Mouse (Mus musculus) C3H10T1/2 (cell line): ENCODE data around the gene Spaar. TPM values are rescaled to one million over a fixed set of nuclear protein-coding genes. Genes with fewer than 3 reads are reported as not detected.

Experiments
- polyA plus RNA-seq, 2 experiments: library from polyadenylated mRNA; unstranded; fragments of >200 nt; fragmentation: generic; extraction: Trizol; gene quantifications; one replicate each; pipeline ENCODE4 v1.2.1; 2012; ENCODE audit warnings: missing spikeins in 2 of 2

The Spaar gene
- under 1 TPM; 0.01 to 0.02 TPM for polyA plus RNA-seq

DNA sequence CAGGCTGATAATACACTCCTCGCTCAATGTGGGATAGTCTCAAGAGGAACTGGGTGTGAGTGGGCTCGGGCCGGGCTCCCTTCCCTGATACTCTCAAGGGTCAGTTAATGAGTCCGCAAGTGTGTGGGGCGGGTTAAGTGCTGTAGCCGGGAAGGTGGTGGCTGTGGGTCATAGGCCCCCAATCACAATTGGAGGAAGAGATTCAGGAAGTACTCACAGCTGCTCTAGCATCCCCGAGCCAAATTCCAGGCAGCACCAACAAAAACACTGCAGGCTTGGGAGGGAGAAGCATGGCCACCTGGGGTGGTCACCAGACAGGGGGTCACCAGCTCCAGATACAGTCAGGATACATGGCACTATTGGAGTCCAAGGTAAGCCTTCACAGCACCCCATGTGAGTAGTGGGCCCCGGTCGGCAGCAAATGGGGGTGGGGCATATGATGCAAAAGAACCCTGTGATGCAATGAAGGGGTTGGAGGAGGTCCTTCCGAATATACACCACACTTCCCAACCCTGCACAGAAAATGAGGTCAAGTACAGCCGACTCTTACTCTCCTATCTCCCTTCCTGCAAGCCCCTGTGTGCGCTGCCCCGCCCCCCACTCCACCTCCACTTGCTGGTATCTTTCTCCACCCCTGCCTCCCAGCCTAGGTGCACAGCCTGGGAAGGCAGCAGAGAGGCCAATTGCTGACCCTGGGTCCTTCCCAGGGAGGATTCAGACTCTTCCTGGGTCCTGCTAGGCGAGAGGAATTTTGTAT lies at the start of gene Spaar:
Spaar (plus strand) TSS at position 241 of the 757 bp plus-strand sequence.

DNA sequence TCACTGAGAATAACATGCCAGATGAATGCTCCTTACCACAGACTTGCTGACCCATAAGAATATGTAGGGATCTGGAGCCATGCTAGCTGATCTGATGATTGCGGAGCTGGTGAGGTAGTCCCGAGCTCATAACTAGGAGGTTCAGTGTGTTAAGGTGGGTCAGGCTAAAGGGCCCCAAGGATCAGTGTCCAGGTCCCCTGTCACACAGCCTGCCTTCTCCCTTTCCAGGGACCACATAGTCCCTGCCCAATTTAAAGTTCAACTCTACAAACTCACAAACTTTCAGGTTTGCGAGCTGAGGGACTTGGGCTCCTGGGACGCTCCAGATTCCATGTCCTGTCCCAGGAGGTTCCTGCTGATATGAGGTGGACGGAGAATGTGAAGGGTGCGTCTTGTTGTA lies 29.1 kb upstream of the Spaar start, which contains the start of gene Olfr70:
Olfr70 (minus strand) TSS at position 101 of the 400 bp plus-strand sequence.

DNA sequence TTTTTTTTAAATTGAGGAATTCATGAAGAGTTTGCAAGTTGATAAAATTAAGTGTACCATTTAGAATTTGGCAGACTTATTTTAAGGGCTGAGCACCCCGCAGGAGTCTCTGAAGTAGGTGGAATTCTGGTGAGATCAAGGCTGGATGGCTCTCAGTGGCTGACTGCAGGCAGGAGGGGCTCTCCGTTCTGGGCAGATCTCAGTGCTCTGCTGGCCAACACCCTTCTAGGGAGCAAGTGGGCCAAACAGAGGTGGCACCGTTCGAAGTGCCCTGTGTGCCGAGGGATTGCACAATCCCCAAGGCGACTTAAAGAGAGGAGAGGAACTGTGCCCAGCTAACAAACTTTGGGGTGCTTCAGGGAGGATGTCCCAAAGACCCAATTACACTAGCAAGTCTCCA lies 20.0 kb upstream of the Spaar start, which contains the start of gene Olfr71:
Olfr71 (minus strand) TSS at position 387 of the 400 bp plus-strand sequence.

DNA sequence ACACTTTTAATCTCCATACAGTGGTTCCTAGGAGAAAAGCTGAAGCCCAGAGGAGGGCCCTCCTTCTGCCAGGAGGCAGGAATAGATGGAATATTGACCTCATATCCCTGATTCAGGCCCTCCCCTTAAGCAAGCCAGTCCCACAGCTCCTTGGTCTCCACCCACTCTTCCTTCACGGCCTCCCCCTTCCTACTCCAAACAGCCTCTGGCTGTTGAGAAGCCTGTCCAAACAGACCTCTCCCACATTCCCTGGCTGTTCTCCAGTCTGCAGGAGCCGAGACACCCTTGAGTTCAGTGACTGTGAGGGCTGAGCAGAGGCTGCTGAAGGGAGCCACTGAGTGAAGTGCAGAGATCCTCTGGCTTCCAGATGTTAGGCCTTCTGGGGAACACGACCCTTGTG lies 2.8 kb upstream of the Spaar start, which contains the start of gene Hrct1:
Hrct1 (plus strand) TSS at position 194 of the 400 bp plus-strand sequence.

DNA sequence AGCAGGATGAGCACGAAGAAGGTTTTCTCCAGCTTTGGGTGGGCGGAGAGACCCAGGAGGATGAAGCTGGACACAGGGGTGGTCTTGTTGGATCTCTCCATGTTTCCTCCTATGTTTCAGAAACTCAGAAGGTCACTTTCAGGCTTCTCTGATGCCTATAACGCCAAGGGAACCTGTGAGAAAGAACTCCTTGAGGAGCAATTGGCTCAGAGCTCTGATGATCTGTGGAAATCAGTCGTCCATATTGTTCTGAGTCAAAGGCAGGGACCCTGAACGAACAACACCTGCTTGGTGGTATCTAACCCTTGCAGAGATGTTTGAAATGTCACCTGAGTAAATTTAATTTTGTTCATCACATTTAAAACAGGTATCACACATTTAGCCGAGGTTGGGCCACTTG lies 41.1 kb downstream of the Spaar start, which contains the start of gene Olfr159:
Olfr159 (minus strand) TSS at position 101 of the 400 bp plus-strand sequence.

Other genes starting within 250 kb of the Spaar start
- gene Sit1, start 246.3 kb upstream of the Spaar start, polyA plus RNA-seq: not detected
- gene Ccdc107, start 237.1 kb upstream of the Spaar start, polyA plus RNA-seq: 100 to 1,000 TPM; 103 to 155 TPM
- 10 to 100 TPM in 1 of 2 experiments, 1 to 10 TPM in 1; 7.5 to 26.7 TPM for gene Arhgef39, start 230.3 kb upstream of the Spaar start, polyA plus RNA-seq
- gene Car9, start 223.1 kb upstream of the Spaar start, polyA plus RNA-seq: 10 to 100 TPM in 1 of 2 experiments, under 1 TPM in 1; 0.13 to 14.9 TPM
- 100 to 1,000 TPM; 317 to 365 TPM for gene Tpm2, start 206.3 kb upstream of the Spaar start, polyA plus RNA-seq
- gene Creb3, start 167.7 kb upstream of the Spaar start, polyA plus RNA-seq: 10 to 100 TPM; 42.0 to 72.5 TPM
- gene Tln1, start 167.3 kb upstream of the Spaar start, polyA plus RNA-seq: 100 to 1,000 TPM in 1 of 2 experiments, 10 to 100 TPM in 1; 65.6 to 138 TPM
- gene Rgp1, start 151.3 kb upstream of the Spaar start, polyA plus RNA-seq: 10 to 100 TPM in 1 of 2 experiments, 1 to 10 TPM in 1; 8.5 to 22.7 TPM
- 10 to 100 TPM in 1 of 2 experiments, 1 to 10 TPM in 1; 2.0 to 10.2 TPM for gene Gba2, start 151.2 kb upstream of the Spaar start, polyA plus RNA-seq
- gene Msmp, start 145.5 kb upstream of the Spaar start, polyA plus RNA-seq: under 1 TPM in 1 of 2 experiments, not detected in 1; 0.09 TPM
- 10 to 100 TPM in 1 of 2 experiments, 1 to 10 TPM in 1; 5.4 to 63.4 TPM for gene Npr2, start 98.1 kb upstream of the Spaar start, polyA plus RNA-seq
- under 1 TPM; 0.02 to 0.26 TPM for gene Spag8, start 76.4 kb upstream of the Spaar start, polyA plus RNA-seq
- gene Hint2, start 73.6 kb upstream of the Spaar start, polyA plus RNA-seq: 100 to 1,000 TPM in 1 of 2 experiments, 10 to 100 TPM in 1; 99.0 to 148 TPM
- 1 to 10 TPM in 1 of 2 experiments, under 1 TPM in 1; 0.16 to 3.7 TPM for gene Tmem8b, start 61.1 kb upstream of the Spaar start, polyA plus RNA-seq
- gene Fam221b, start 60.9 kb upstream of the Spaar start, polyA plus RNA-seq: 1 to 10 TPM; 3.9 to 6.0 TPM
- gene Olfr70, start 29.2 kb upstream of the Spaar start, polyA plus RNA-seq: under 1 TPM in 1 of 2 experiments, not detected in 1; 0.01 TPM
- not detected for gene Olfr71, start 19.8 kb upstream of the Spaar start, polyA plus RNA-seq
- 1 to 10 TPM; 2.0 to 2.5 TPM for gene Hrct1, start 2.8 kb upstream of the Spaar start, polyA plus RNA-seq
- not detected for gene Olfr159, start 41.0 kb downstream of the Spaar start, polyA plus RNA-seq
- not detected for gene Olfr156, start 93.9 kb downstream of the Spaar start, polyA plus RNA-seq
- not detected for gene Olfr157, start 110.2 kb downstream of the Spaar start, polyA plus RNA-seq
- not detected for gene Olfr155, start 121.5 kb downstream of the Spaar start, polyA plus RNA-seq
- gene Reck, start 145.5 kb downstream of the Spaar start, polyA plus RNA-seq: 1 to 10 TPM in 1 of 2 experiments, under 1 TPM in 1; 0.06 to 6.3 TPM
- gene Glipr2, start 227.4 kb downstream of the Spaar start, polyA plus RNA-seq: 10 to 100 TPM; 45.6 to 68.0 TPM